In the genomic region with DNA sequence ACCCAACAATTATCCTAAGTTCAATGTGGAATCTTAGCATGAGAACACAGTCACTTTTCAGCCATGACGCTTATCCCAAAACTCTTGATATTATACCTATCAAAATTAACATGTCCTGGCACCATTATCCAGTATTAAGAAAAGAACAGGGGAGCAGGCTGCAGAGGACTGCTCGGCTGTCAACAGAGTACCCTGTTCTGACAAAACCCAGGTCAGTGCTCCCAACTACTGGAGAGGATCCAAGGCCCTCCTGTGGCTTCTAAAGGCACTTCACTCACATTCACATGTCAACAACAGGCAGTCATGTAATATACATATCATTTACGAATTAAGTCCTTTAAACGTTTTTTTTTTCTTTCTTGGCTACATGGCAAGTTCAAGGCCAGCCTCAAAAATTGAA, we compare ENCODE assay signal across 16 mouse cellular contexts.
"Had no signal": no experiment of that assay in that cellular context is flagged by ENCODE, and none has a peak within 500 bp of the region (broad histone marks: within the 10 kb centered on the region; RNA-seq: fewer than 3 reads in every experiment).

No protein-coding gene starts in this region.

- DNase-seq: kidney, postnatal 14 days; layer of hippocampus, postnatal 36 days; lung, embryonic 14.5 days; lung, postnatal 10 days; lung, postnatal 4 days; retina, postnatal 1 day; right cerebral cortex, postnatal 4 days; spleen, adult 18-20 months; thymus, adult 18-20 months; thymus, postnatal 25 days had no signal

- H3K4me1 ChIP-seq: limb, embryonic 15.5 days; liver, embryonic 12.5 days; midbrain, embryonic 10.5 days had no signal

- H3K9ac ChIP-seq: kidney, embryonic 15.5 days; limb, embryonic 15.5 days; liver, embryonic 12.5 days; lung, embryonic 14.5 days; midbrain, embryonic 15.5 days; neural tube, embryonic 13.5 days had no signal

- H3K27ac ChIP-seq: kidney, embryonic 15.5 days; limb, embryonic 15.5 days; liver, embryonic 12.5 days; midbrain, embryonic 10.5 days; midbrain, embryonic 15.5 days; neural tube, embryonic 13.5 days had no signal

- H3K27me3 ChIP-seq: kidney, embryonic 15.5 days; limb, embryonic 15.5 days; liver, embryonic 12.5 days; midbrain, embryonic 15.5 days; neural tube, embryonic 13.5 days had no signal

- H3K4me3 ChIP-seq: kidney, embryonic 15.5 days; limb, embryonic 15.5 days; liver, embryonic 12.5 days; midbrain, embryonic 10.5 days; midbrain, embryonic 15.5 days; neural tube, embryonic 13.5 days had no signal

- H3K36me3 ChIP-seq: kidney, embryonic 15.5 days; limb, embryonic 15.5 days; liver, embryonic 12.5 days; midbrain, embryonic 15.5 days had no signal

- ATAC-seq: liver, embryonic 12.5 days; midbrain, embryonic 15.5 days had no signal

- H3K9me3 ChIP-seq: kidney, embryonic 15.5 days; limb, embryonic 15.5 days; liver, embryonic 12.5 days; midbrain, embryonic 10.5 days; midbrain, embryonic 15.5 days; neural tube, embryonic 13.5 days had no signal

- H3K4me2 ChIP-seq: kidney, embryonic 15.5 days; limb, embryonic 15.5 days; liver, embryonic 12.5 days; lung, embryonic 14.5 days; midbrain, embryonic 15.5 days; neural tube, embryonic 13.5 days had no signal
